Mouse (Mus musculus): ENCODE data around the gene Ankrd39. TPM values are rescaled to one million over a fixed set of nuclear protein-coding genes. Genes with fewer than 3 reads are reported as not detected.
A peak's percentile ranks its signal among the peaks of the same experiment; 100 is the strongest.

Ankrd39 gene
- 4.9 to 7.9 TPM (median 7.6 TPM) in 3 replicates for total RNA-seq (2017)

GRCm38 (mm10) chr1:36546888-36547471 is at the start of gene Ankrd39:
Ankrd39 (minus strand) TSS chr1:36547445.
- peak; percentile 99 for ATAC-seq (replicated peaks; ENCODE audit: insufficient number of reproducible peaks, low FRiP score, low TSS enrichment, poor library complexity, severe bottlenecking)

- ATAC-seq (replicated peaks; ENCODE audit: insufficient number of reproducible peaks, low FRiP score, low TSS enrichment, poor library complexity, severe bottlenecking), result no peak
Measured at GRCm38 (mm10) chr1:36596114-36596513, 48.9 kb upstream of the Ankrd39 start.

- no peak for ATAC-seq (replicated peaks; ENCODE audit: insufficient number of reproducible peaks, low FRiP score, low TSS enrichment, poor library complexity, severe bottlenecking)
Measured at GRCm38 (mm10) chr1:36595167-36595931, 48.1 kb upstream of the Ankrd39 start.

DNA sequence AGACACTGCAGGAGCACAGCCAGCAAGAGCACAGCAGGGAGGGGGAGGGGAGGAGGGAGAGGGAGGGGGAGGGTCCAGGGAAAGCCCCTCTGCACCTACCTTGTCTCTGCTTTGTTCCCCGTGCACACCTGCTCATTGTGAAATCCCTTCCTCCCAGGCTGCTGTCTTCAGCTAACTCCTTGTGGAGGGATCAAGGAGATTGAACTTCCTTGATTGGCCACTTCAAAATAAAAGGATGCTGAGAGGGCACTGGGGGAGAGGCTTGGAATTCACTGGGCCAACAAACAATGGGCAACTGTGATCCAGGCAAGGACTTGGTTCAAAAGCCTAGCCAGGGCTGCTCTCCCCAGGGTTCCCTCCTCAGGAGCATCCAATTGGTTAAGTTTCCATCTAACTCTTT is 45.9 kb upstream of the Ankrd39 start:
- ATAC-seq (replicated peaks; ENCODE audit: insufficient number of reproducible peaks, low FRiP score, low TSS enrichment, poor library complexity, severe bottlenecking), result no peak

- no peak for ATAC-seq (replicated peaks; ENCODE audit: insufficient number of reproducible peaks, low FRiP score, low TSS enrichment, poor library complexity, severe bottlenecking)
Measured at GRCm38 (mm10) chr1:36591408-36591807, 44.2 kb upstream of the Ankrd39 start.

DNA sequence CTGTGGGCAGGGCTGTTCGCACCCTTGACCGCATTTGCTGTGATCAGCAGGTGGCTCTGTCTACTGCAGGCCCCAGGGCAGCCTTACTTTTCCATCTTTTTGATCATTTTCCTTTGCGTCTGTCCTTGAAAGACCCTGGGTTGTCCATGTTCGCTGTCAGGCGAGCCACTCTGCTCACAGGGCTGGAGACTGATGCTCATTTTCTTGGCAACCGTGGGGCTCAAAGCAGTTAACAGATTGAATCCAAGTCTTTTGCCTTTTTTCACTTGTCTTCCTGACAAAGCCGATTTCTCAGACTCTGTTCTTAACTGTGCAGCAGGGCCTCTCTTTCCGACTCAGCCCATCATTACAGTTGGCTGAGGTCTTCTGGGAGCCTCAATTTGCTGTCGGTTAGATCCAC is 43.4 kb upstream of the Ankrd39 start:
- ATAC-seq (replicated peaks; ENCODE audit: insufficient number of reproducible peaks, low FRiP score, low TSS enrichment, poor library complexity, severe bottlenecking), result no peak

DNA sequence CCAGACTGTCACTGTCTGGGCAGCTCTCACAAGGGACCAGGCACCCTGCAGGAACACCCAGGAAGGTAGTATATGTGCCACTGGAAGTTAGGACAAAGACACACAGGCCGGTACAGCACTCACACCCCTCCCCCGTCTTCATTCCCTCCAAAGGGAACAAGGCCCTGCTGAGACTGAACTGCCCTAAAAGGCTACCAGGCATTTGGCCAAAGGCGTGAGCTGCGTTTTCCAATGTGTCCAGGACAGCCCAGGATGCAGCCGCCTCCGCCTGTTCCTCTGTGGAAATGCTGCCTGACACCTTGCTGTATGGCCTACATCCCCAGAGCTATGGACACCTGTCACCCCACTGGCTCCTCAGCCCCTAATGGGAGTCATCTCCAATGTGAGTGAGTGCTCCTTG is 42.2 kb upstream of the Ankrd39 start:
- ATAC-seq (replicated peaks; ENCODE audit: insufficient number of reproducible peaks, low FRiP score, low TSS enrichment, poor library complexity, severe bottlenecking), result no peak

DNA sequence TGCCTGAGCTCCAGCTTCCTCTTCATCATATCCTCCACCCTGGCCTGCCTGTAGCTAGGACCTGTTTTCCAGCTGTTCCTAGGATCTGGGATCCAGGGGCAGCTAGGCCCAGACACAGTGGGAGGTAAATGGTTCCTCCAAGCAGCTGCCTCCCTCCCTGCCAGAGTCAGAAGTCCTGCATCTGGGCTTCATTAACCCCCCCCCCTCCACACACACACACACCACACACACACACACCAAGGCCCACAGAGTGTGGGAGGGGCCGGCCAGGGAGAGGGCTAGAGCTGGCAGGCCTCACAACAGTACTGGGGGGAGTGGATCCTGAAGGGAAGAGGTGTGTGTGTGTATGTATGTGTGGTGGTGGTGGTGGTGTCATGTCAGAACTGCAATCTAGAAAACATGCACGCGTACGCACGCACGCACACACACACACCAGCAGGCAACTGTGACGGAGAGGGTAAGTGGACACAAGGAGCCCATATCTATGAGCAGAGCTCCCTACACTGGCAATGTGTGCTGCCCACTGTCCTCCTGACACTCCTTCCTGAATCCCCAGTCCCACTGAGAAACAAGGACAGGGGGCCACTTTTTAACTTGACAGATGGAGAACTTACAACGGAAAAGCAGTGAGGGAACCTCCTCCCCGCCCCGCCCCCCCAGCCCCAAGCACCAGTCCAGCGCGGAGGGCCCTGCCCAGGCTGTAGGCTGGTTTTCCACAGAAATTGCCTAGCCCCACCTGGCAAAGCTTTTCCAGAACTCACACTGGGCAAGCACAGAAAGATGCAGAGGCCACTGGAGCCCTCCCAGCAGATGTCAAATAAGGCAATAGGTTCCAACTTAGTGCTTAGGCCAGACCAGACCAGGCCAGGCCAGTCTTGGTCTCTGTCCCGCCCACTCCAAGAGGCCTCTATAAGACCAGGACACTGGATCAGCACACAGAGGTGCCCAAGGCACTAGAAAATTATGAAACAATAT is 41.5 kb upstream of the Ankrd39 start:
- ATAC-seq (replicated peaks; ENCODE audit: insufficient number of reproducible peaks, low FRiP score, low TSS enrichment, poor library complexity, severe bottlenecking), result no peak

GRCm38 (mm10) chr1:36587860-36588259 is 40.6 kb upstream of the Ankrd39 start:
- no peak for ATAC-seq (replicated peaks; ENCODE audit: insufficient number of reproducible peaks, low FRiP score, low TSS enrichment, poor library complexity, severe bottlenecking)

GRCm38 (mm10) chr1:36586288-36586687 is 39.0 kb upstream of the Ankrd39 start:
- no peak for ATAC-seq (replicated peaks; ENCODE audit: insufficient number of reproducible peaks, low FRiP score, low TSS enrichment, poor library complexity, severe bottlenecking)

DNA sequence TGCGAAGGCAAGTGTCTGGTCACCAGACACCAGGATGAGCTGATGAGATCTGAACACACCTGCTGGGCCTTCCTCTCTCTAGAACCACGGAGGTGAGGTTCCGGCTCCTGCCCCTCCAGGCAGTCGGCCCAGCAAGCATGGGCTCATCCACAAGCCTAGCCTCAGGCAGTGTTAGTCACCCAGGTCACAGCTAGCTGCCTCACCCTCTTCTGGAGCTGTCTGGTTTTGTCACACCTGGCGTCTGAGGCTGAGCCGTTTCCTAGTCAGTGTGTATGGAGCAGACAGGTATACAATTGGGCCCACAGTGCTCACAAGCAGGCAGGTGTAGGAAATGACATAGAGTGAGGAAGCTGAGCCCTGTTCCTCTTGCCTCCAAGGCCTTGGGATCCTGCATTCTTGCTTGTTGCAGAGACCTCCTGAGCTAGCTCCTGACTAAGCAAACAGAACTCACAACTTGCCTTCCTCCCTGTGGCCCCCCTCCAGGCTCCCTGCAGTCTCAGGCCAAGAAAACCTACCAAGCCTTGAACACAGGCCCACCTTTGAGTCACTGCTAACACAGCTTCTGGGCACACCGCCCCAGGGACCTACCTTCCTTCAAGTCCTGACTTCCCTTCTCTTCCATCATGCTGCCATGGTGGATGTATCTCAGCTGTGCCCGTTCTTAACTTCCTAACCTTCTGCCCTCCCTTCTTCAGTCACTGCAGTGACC is 36.3 kb upstream of the Ankrd39 start:
- no peak for ATAC-seq (replicated peaks; ENCODE audit: insufficient number of reproducible peaks, low FRiP score, low TSS enrichment, poor library complexity, severe bottlenecking)

- no peak for ATAC-seq (replicated peaks; ENCODE audit: insufficient number of reproducible peaks, low FRiP score, low TSS enrichment, poor library complexity, severe bottlenecking)
Measured at GRCm38 (mm10) chr1:36582211-36582610, 35.0 kb upstream of the Ankrd39 start.

DNA sequence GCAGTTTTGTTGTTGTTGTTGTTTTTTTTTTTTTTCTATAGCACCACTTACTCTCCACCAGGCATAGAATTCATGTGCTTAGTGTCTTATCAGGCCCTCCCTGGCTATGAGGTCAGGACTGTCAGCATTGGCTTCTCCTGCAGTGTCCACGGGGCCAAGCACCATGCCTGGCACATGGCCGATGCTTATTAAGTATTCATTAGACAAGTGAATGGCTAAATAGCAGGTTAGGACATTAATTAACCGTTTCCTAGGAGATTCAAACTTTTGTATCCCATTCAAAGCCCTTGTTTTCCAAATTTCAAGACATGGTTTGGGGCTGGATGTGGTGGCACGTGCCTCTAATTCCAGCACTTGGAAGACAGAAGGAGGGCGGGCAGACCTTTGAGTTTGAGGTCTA is 34.0 kb upstream of the Ankrd39 start:
- ATAC-seq (replicated peaks; ENCODE audit: insufficient number of reproducible peaks, low FRiP score, low TSS enrichment, poor library complexity, severe bottlenecking), result no peak

GRCm38 (mm10) chr1:36580384-36581207 is 33.4 kb upstream of the Ankrd39 start:
- no peak for ATAC-seq (replicated peaks; ENCODE audit: insufficient number of reproducible peaks, low FRiP score, low TSS enrichment, poor library complexity, severe bottlenecking)

- ATAC-seq (replicated peaks; ENCODE audit: insufficient number of reproducible peaks, low FRiP score, low TSS enrichment, poor library complexity, severe bottlenecking), result no peak
Measured at GRCm38 (mm10) chr1:36579974-36580383, 32.7 kb upstream of the Ankrd39 start.

- ATAC-seq (replicated peaks; ENCODE audit: insufficient number of reproducible peaks, low FRiP score, low TSS enrichment, poor library complexity, severe bottlenecking), result no peak
Measured at GRCm38 (mm10) chr1:36576991-36577675, 29.9 kb upstream of the Ankrd39 start.

GRCm38 (mm10) chr1:36575347-36575746 is 28.1 kb upstream of the Ankrd39 start:
- no peak for ATAC-seq (replicated peaks; ENCODE audit: insufficient number of reproducible peaks, low FRiP score, low TSS enrichment, poor library complexity, severe bottlenecking)
